Mouse (Mus musculus) megakaryocyte progenitor cell, adult 5-6 weeks (primary cell): ENCODE data around the gene Polr3b. TPM values are rescaled to one million over a fixed set of nuclear protein-coding genes. Genes with fewer than 3 reads are reported as not detected.
A peak's percentile ranks its signal among the peaks of the same experiment; 100 is the strongest.

Experiments
- ATAC-seq: replicated peaks from 2 replicates; pipeline ENCODE4 v1.8.0; 2016; ENCODE audit warnings: mild to moderate bottlenecking, moderate TSS enrichment, inconsistent platforms; ENCODE audit not compliant: poor library complexity
- total RNA-seq, 2 experiments: library from RNA; stranded (forward) in 1 of 2; stranded (reverse) in 1 of 2; fragments of 157-497, 149-512 nt in 1 of 2; fragments of 200-1000 nt in 1 of 2; gene quantifications; 2 replicates each; pipeline versions ENCODE4 v1.2.3 to v1.2.4; 2015 to 2017

Gene Polr3b
- total RNA-seq, 2 experiments from 2014 or later: 29.3 to 29.4 TPM

DNA sequence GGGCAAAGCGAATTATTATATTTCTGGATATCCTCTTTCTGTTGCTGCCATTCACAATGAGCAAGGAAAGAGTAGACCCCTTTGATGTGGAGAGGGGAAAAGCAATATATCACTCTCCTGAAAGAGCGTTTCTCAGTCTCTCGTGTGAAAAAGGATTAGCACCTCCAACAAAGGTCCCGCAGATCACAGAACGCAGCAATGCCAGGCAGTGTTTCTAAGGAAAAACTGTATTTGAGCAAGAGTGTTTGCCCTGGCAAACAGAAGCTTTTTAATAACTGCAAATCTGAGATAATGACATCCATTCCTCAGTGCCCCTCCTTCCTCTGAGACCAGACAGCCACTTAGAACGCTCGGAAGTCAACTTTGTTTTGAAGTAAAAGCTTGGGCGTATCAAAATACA, 84.5 kb downstream of the Polr3b start:
- ATAC-seq: no peak

DNA sequence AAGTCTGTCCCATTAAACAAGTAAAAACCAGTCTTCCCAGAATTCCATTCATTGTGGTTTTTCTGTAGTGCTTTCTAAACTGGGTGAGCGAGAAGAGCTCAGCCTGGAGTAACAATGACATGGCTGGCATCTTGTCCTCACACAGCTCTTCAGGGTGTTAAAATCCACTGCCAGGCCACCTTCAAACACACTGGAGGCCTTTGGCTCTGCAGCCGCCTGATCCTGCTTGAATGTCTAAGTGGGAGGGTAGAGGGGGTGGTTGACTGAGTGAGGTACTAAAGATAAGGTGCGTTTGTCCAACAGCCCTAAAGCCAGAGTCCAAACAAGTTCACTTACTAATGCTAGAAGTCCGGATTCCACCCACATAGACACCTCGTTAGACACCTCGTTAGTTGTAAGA, 85.1 kb downstream of the Polr3b start:
- ATAC-seq: no peak

DNA sequence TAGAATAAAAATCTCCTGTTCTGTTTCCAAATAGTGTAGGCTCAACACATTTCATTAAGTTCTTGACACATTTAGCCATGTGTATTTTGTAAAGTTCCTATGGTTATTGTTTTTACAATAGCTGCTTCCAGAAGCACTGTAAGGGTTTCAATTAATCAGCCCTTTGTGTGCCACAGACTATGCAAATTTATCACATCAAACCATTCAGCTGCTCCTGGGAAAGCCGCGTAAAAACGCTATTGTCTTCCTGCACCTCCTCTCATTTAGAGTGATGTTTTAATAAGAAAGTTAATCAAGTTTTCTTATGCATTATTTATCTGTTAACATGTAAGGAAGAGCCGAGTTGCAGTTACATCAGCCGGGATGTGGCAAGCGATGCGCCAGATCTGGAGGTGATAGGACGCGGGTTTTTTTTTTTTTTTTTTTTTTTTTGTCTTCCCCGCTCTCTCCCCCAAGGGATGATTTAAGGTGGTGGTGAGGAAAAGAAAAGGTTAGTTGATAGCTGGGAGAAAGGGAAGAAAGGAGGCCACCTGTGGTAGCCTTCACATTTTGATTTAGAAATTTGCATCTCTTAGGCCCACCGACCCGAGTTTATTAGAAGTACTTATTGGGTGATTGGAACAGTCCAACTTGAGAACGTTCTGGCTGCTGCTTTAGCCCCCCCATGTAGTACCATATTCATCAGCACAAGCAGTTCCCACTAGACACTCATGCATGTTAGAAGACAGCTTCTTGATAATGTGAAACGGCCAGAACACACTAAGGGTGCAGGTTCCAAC, 85.8 kb downstream of the Polr3b start:
- no peak for ATAC-seq

DNA sequence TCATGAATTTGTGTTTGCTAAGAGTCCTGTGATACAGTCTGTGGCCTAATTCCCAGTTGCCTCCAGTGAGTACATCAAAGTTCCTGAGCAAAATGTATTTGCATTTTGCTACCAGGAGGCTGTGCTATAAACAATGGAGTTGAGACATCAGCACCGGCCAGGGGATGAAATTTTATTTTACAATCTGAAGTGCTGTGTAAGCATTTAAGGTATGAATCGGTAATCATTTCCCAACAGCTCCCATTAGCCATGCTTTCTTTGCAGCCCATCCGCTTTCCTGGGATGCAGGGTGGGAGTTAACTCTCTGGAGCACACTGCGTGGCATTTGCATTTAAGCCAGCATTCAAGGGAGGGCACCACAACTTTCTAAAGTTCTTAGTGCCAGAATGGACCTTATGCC, 88.1 kb downstream of the Polr3b start:
- no peak for ATAC-seq

DNA sequence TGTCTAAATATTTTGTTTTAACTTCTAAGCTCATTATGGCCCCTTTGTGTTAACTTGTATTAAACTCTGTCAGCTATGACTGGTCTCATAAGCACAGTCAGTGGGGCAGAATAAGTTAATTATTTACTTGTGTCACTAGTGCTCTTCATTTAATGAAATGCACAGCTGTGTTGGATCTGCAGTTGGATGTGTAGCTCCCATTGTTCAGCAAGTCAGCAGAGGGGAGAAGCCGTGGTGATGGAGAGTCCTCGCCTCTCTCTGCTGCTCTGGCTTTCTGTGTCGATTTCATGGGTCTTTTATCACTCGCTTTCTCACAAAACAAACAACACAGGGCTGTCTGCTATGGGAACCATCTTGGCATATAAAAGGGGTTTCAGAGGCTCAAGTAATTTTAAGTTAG, 88.7 kb downstream of the Polr3b start:
- ATAC-seq: no peak

DNA sequence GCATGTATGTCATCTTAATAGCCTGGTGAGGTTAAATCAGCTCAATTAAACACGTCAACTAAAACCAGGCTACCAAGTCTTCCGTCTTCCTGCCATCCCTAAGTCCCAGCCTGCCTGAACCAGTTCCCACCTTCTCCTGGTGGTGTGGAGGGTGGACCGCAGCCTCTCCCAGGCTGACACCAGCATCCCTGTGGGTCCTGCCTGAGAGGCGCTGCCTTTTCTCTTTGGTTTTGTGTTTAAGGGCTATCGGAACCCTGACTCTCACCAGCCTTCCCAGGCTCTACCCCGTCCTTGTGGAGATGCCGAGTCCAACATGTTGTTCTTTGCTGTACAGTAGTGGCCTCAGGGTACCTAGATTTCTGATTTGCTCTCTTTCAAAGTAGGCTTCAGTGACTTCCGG, 89.4 kb downstream of the Polr3b start:
- ATAC-seq: no peak

DNA sequence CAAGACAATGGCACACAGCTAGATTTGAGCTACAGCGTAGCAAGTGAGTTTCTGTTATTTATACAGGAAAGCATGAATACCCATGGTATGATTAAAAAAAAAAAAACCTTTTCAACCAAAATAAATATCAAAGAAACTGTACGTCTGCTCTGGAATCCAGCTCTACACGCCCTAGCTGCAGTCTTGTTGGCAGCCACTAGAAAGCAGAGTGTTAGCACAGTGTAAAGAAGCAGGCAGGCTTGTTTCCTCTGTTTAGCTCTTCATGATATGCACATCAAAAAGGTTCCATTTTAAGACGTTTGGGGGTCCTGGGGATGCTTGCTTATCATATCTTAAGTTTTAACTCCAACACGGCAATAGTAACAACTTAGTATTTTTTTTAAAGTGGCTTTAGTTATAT, 89.8 kb downstream of the Polr3b start:
- no peak for ATAC-seq

DNA sequence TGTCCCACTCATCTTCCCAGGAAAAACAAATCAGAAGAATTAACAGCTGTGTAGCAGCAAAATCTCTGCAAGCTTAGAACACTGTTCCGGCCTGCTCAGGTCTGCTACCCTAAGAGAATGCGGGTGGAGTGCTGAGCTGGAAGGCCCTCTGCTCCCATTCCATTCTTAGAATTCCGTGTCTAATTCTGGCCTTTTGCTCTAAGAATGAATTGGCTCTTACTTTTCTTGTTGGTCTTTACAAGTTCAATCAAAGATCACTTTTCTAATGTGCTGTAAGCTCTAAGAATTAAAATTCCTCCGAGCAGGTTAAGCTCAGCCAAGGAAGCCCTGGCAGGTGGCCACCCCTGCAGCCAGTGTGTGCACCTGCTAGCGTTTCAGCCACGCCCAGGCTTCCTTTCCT, 90.4 kb downstream of the Polr3b start:
- no peak for ATAC-seq

DNA sequence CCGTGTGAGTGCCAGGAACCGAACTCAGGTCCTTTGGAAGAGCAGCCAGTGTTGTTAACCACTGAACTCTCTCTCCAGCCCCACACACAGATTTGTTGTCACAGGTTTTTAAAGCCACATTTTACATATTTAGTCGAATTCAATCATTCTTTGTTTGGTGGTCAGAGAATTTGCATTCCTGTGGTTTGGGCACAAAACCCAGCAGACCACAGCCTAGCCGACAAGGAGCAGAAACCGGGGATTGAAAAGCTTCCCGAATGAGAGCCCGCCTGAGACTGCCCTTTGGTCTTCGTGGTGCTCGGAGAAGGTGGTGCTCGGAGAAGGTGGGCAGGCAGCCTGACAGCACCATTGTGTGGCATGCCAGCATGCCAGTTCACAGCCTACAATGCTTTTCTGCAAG, 91.0 kb downstream of the Polr3b start:
- no peak for ATAC-seq

DNA sequence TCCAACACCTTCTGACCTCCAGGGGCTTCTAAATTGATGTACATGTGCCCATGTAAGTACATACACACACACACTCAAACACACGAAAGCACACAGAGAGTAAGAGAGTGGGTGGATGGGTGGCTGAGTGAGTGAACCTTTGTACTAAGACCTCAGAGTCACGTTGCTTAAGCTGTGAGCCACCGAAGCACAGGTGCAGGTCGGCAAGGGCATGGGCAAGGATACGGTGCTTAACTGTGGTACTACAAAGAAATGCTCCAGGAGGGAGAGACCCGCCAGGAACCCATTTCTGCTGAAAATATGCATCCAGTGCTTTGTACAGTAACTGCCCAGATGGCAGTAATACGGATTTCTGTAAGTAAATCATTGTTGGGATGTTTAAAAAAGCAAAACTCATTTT, 93.5 kb downstream of the Polr3b start:
- no peak for ATAC-seq

DNA sequence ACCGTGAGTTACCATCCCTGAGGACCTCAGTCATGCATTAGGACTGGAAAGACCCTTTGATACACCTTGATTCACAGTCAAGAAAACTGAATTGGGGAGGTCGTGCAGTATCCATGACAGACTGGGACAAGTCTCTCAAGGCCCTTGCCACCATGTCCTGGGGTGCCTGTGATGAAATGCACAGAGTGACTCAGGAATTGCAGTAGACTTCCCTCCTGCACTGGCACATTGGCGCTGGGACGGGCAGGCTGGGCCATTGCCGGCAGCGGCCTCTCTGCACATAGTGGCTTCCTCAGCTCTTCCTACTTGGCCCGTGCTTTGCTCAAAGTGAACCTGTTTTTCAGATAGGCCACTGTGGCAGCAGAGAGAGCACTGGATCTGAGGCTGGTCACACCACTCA, 94.5 kb downstream of the Polr3b start:
- ATAC-seq: no peak

DNA sequence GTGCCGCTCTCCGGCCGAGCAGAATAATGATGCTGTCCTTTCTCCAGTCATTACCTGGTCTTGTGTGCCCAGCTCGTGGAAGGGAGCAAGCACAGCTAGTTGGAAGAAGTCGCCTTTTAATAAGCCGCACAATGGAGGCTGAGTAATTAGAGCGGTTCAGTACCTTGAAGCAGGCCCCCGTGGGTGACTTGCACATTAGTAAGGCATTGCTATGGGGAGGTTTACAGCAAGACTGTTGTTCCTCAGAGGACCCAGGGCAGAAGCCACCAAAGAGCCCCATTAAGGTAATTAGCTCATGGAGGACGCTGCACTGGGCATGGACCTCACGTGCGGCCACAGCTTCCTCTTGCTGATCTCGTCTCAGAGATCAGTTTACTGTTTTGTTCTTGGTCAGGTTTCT, 100.6 kb downstream of the Polr3b start:
- ATAC-seq: no peak

DNA sequence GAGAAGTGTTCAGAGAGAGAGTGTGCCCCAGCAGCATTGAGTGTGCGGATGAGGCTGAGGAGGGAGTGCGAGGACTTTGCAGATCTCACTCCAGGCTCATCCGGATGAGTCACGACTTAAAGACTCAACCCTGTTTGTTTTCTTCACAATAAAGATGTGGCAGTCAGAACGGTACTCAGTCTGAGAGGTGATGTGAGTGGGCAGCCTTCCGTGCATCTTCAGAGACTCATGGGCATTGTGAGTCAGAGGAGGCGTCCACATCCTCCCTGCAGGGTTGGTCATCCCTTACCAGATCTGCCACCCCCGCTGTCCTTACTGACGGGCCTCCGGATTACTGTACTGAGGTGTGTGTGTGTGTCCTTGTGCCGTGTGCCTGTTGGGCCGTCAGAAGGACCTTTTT, 104.9 kb downstream of the Polr3b start:
- ATAC-seq: no peak

DNA sequence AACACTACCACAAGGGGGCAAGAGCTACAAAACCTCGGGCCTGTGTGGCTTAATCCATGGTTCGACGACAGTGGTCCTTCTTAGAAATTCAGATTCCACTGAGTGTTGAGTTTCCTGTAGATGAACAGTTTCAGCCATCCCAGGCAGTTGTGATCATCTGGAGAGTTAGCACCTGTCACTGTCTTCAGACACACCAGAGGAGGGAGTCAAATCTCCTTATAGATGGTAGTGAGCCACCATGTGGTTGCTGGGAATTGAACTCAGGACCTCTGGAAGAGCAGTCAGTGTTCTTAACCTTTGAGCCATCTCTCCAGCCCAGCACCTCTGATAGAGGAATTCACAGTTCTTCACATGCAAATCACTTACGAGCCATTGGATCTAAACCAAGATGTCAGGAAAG, 105.7 kb downstream of the Polr3b start:
- no peak for ATAC-seq

DNA sequence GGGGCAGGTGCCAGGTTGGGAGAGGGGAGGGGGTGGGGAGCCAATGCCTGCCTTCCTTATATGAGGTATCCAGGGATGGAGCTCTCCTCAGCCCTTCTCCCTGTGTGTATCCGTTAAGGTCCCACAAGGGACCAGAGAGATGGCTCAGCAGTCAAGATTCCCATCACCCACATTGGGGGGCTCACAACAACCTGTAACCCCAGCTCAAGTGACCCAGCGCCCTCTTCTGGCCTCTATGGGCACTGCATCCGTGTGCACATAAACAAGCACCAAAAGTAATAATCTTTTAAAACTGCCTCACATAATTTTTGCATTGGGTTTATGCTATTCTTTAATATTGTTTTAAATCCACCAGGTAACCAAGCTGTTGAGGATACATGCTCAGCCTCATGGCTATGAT, 108.0 kb downstream of the Polr3b start:
- ATAC-seq: peak; percentile 31; the same call in 1 of the 2 replicates

DNA sequence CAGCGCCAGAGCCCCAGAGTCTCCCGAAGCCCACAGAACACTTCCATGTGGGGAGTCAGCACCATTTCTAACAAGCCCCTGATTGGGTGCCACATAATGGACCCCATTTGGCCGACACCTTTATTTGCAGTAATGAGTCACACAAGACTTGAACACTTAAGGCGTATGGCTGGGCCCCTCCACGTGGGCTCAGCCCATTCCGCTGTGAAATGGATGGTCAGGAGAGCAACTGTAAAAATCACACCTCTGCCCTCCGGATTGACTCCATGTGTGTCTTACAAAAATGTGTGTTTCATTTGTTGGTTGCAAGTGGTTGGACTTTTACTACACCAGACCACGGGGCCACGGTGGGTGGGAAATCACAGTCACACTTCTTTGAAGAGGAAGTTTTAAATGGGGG, 108.9 kb downstream of the Polr3b start:
- no peak for ATAC-seq

DNA sequence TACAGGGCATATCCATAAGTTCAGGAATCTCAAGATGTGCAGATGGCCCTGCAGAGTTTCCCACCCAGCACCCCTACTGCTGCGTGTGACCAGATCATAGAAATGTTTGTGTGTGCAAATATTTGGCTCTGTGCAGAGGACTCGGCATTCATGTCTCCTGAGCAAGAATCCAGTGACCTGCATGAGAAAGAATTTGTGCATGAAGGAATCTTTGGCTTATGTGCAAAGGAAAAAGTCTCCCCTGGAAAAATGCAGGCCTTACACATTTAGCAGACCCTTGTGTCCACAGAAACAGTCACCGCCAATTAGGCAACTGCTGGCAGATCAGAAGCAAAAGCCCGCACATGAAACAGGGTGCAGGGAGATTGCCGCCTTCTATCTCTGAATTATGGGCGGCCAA, 111.4 kb downstream of the Polr3b start:
- no peak for ATAC-seq

DNA sequence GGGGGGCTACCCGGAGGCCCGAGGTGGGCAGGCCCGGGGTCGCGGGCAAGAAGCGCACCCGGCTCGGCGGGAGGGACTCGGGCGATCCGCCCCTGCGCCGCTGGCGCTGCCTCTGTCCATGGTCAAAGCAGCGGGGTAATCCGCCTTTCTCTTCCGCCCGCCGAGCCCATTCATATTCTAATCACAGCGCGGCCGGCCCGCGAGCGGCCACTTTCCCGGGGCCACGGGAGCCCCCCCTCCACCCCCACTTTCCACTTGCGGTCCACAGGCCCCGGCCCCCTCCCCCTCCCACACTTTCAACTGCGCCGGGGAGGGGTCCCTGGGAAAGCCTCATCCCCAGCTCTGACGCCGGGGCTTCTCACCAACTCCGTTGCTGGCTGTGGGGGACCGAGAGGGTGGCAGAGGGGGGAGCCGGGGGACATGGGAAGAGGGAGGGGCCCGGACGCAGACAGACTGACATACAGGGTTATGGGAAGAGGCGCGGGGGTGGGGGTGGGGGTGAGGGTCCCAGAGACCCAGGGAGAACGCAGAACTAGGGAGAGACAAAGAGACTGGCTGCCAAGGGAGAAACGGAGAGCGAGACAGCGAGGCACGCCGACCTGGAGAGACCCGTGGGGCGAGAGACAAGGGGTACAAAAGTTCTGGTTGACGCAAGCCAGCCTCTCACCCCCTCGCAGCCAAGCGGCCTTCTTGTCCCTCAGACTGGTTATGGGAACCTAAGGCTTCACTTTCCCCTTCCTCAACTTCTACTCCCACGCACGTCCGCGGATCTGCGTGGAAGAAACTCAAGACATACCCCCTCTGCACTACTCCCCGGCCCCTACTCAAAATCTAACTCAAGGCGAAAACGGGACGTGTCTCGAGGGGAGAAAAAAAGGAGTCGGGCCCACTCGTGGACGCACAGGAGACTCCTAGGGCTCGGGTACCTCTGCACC, 133.0 kb downstream of the Polr3b start:
- ATAC-seq: peak; percentile 44

DNA sequence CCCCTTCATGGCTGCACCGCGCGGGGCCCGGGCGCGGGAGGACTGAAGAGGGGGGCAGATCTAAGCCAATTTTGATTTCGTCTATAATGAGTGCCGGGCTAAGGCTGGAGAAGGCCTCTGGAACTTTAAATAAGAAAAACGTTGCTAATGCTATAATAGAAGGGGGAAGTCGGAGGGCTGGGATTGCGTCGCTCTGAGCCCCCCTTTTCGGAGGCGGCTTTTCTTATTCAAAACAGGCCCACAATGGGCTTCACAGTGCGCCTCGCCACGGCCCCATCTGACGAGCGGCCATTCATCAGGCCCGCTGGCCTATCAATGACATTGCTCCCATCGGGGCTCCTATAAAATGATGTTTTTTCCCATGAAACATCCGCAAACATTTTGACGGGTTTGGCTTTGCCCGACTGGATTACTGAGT, 133.7 kb downstream of the Polr3b start, which contains the start of gene Rfx4:
Rfx4 (plus strand) TSS at position 277 of the 418 bp plus-strand sequence.
- ATAC-seq: no peak

DNA sequence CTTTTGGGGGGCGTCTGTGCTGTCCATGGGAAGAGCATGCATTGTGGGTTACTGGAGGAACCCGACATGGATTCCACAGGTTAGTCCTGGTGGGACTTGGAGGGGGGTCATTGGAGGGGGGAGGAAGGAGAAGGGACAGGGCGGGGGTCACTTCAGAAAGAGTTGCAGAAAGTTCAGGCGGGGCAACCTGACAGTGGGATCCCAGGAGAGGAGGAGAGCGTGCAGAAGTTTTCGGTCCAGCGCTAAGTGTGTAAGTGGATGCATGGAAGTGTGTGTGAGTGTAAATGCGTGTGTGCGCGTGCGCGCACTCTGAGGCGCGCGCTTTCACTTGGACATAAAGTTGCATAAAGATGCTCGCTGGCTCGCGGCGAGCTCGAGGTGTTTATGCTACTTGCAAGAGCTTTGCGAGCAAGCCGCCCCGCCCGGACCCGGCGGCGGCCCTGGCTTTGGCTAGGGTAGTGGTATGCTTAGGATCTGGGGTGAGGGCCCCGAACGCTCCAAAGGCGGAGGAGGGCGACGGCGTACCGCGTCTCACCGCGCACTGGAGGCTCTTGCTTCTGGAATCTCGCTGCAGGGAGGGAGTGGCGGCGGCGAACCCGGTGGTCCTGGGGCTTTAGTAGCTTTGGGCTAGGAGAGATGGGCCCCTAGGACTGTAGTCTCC, 134.5 kb downstream of the Polr3b start:
- 0 out of 2 replicates have a peak, but pooled peaks have one; percentile 14 for ATAC-seq

DNA sequence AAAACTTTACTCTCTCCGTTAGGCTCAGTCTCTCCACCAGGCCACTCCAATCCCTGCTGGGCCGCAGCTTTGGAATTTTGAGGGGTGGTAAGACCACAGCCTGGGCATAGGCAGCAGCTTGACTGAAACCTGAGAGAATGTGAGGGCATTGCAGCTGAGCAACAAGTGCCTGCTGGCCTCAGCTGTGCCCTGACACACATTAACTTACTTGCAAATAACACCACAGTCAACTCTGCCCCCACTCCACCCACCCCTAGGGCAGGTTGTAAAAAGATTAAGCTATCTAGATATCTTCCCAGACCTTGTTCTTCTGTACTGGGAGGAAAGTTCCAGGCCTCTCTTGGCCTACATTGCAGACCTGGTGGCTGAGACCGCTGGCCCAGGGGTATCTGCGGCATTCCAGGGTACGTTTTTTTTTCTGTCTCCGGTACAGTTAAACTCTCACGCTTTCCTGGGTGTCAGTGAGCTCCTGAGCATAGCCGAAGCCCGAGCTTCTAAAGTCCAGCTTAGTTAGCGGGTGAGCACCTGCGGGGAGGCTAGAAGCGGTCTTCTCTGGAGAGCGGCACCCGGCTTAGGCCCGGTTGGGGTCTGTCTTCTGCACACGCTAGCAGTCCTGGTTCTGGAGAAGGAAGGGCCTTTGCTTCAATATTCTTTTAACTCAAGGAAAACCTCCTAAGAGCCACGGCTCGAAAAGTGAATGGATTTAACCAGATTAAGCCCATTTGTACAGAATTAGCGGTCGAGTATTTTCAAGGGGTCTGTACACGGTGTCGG, 135.5 kb downstream of the Polr3b start:
- ATAC-seq: no peak
